Mouse (Mus musculus) cortical plate, adult 2 months (tissue): ENCODE data around the gene Sar1a.

ENCODE experiments used
- CTCF ChIP-seq: fragments of 200-500 bp; IDR thresholded peaks from 2 replicates; pipeline ENCODE4 v1.5.1; 2011; ENCODE audit warnings: mild to moderate bottlenecking, control low read depth, low read length; ENCODE audit not compliant: insufficient read depth; ENCODE audit errors: extremely low read depth
- POLR2A ChIP-seq: fragments of 200-500 bp; IDR thresholded peaks from 2 replicates; pipeline ENCODE4 v1.6.1; 2011; ENCODE audit warnings: mild to moderate bottlenecking, low read length, control low read depth; ENCODE audit not compliant: insufficient read depth; ENCODE audit errors: extremely low read depth

GRCm38 (mm10) chr10:61669289-61669688, 10.8 kb upstream of the Sar1a start:
- TF ChIP-seq CTCF (no peak), POLR2A (no peak)
